ENCODE assay signal across 1 mouse cellular context in the genomic region with DNA sequence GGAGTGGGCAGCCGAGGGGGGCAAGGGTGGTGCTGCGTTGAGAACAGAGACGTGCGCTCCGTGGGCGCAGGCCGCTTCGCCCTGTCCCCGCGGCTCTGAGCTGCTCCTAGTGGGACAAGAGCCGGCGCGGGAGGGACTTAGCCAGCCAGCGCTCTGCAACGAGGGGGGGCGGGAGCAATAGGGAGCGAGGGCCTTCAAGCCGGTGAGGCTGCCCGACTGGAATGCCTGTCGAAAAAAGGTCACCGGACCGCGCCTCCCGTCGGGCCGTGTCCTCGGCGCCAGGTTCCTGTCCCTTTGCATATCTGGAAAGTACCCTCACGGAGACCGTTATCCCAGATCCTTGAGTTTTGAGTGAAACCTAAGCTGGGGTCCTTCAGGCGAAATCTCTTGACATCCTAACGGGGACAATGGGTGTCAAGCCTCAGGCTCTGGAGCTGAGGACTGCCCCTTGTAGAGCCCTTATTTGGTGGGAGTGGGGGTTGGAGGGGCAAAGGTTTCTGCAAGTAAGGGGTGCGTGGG.
TF ChIP-seq lines count a peak whose summit lies in the region.

A gene (minus strand): TSS at position 159 of the 519 bp plus-strand sequence.

TF ChIP-seq in MEL, 35 proteins besides CTCF, POLR2A, EP300 and RAD21 (continued from another document):
- TF ChIP-seq USF1 (IDR thresholded peaks at IDR 0.05; ENCODE audit: low read depth, low read length) (no peak), E2F4 (IDR thresholded peaks at IDR 0.05; ENCODE audit: borderline replicate concordance, low read depth, low read length) (no peak), TAL1 (IDR thresholded peaks at IDR 0.05; ENCODE audit: low read length) (no peak), ZC3H11A (IDR thresholded peaks at IDR 0.05; ENCODE audit: low read depth, low read length) (no peak), ZNF384 (IDR thresholded peaks at IDR 0.05; ENCODE audit: low read depth, low read length) (no peak), ZMIZ1 (IDR thresholded peaks at IDR 0.05; ENCODE audit: low read depth, low read length) (peak; percentile 79; the same call in 1 of the 2 replicates), USF2 (IDR thresholded peaks at IDR 0.05; ENCODE audit: borderline replicate concordance in 1 of 2, insufficient read depth in 1 of 2, low read depth in 1 of 2, low read length in 2 of 2) (no peak), MYB (IDR thresholded peaks at IDR 0.05; ENCODE audit: low read depth, low read length) (no peak), NELFE (IDR thresholded peaks at IDR 0.05; ENCODE audit: low read depth, low read length) (peak; percentile 83), TBP (IDR thresholded peaks at IDR 0.05; ENCODE audit: low read depth, low read length) (peak; percentile 79)
